Mouse (Mus musculus): ENCODE measurements at regions not wholly inside any gene's neighbourhood (a gene's known extent, or its start where the extent isn't known, plus 50 kb on each side); places are given as distances from the start of the nearest gene placed in this dataset.

GRCm38 (mm10) chr3:83424267-83424666, 296.5 kb downstream of the Dchs2 start:
- no peak for TF ChIP-seq CTCF (IDR thresholded peaks at IDR 0.05; ENCODE audit: extremely low read depth, insufficient read depth, insufficient read length, insufficient replicate concordance)
- TF ChIP-seq POLR2A (IDR thresholded peaks at IDR 0.05; ENCODE audit: low read depth, low read length): no peak

Measured in spleen, adult 2 months (tissue).